Mouse (Mus musculus) embryonic facial prominence, embryonic 10.5 days (tissue): ENCODE measurements at regions not wholly inside any gene's neighbourhood (a gene's known extent, or its start where the extent isn't known, plus 50 kb on each side); places are given as distances from the start of the nearest gene placed in this dataset.
A peak's percentile ranks its signal among the peaks of the same experiment; 100 is the strongest.

Experiments used
- DNase-seq: peaks from one replicate; pipeline ENCODE4 v3.0.0-alpha.2; 2017; ENCODE audit warnings: low spot score
- H3K27ac ChIP-seq: fragments of 300-500 bp; sonication (generic); replicated peaks from 2 replicates; pipeline ENCODE4 v1.5.1; 2016; ENCODE audit warnings: mild to moderate bottlenecking
- H3K27me3 ChIP-seq: fragments of 300-500 bp; sonication (generic); replicated peaks from 2 replicates; pipeline ENCODE4 v1.6.1; 2016; ENCODE audit warnings: low read depth, mild to moderate bottlenecking; ENCODE audit not compliant: poor library complexity, severe bottlenecking
- H3K36me3 ChIP-seq: fragments of 300-500 bp; sonication (generic); replicated peaks from 2 replicates; pipeline ENCODE4 v1.6.1; 2016; ENCODE audit warnings: mild to moderate bottlenecking, moderate library complexity
- H3K4me1 ChIP-seq: fragments of 300-500 bp; sonication (generic); 2 replicates; pipeline ENCODE4 v1.6.1; 2016
- H3K4me3 ChIP-seq: fragments of 300-500 bp; sonication (generic); 2 replicates; pipeline ENCODE4 v1.5.1; 2016; ENCODE audit warnings: mild to moderate bottlenecking, moderate library complexity
- H3K9me3 ChIP-seq: fragments of 300-500 bp; sonication (generic); 2 replicates; pipeline ENCODE4 v1.6.1; 2016; ENCODE audit warnings: mild to moderate bottlenecking
- WGBS: fragments of 180-500 bp; shearing (Covaris S2); methylation state at CpG from one replicate; pipeline ENCODE4 v1.1.7; 2016; 5-methylcytosine and 5-hydroxymethylcytosine counted together

- peaks cover 26% of the 10 kb centered on the region for H3K4me1 ChIP-seq
- H3K27ac ChIP-seq, result peak overlapping the region; percentile 63
- H3K9me3 ChIP-seq, result no peaks in the 10 kb centered on the region
- no peak overlapping the region for H3K4me3 ChIP-seq
- 78% methylated on average over 13 of the region's 13 CpGs for WGBS
- no peaks in the 10 kb centered on the region for H3K36me3 ChIP-seq
- no peak for DNase-seq
- no peaks in the 10 kb centered on the region for H3K27me3 ChIP-seq
Observed at GRCm38 (mm10) chr5:148608857-148609505, 56.4 kb upstream of the Ubl3 start.

DNA sequence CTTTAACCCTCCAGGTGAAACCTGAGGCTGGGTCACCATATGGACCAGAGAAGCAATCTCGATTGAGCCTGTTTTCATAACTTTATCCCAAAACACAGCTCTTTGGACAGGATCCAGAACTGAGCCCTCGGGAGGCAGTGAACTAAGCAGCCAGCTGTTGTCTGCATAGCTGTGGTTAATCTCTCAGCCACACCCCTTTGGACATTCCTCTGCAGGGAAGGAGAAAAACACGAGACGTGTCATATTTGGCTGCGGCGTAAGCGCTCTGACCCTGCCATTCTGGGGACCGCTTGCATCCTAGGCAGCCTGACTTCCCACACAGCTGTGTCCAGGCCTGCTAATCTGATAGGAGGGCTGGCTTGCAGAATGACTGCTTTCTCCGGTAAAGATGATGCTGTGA is 55.6 kb upstream of the Ubl3 start:
- no peaks in the 10 kb centered on the region; the same call in 1 of the 2 replicates for H3K9me3 ChIP-seq
- peak; percentile 36 for DNase-seq
- H3K36me3 ChIP-seq, result no peaks in the 10 kb centered on the region
- no peak overlapping the region for H3K4me3 ChIP-seq
- no peaks in the 10 kb centered on the region for H3K27me3 ChIP-seq
- 44% methylated on average over 9 of the region's 9 CpGs for WGBS
- peak overlapping the region; percentile 57 for H3K27ac ChIP-seq
- H3K4me1 ChIP-seq, result peaks cover 26% of the 10 kb centered on the region

- no peak for DNase-seq
- H3K4me1 ChIP-seq, result peaks cover 29% of the 10 kb centered on the region
- H3K4me3 ChIP-seq, result no peak overlapping the region
- no peaks in the 10 kb centered on the region; the same call in 1 of the 2 replicates for H3K9me3 ChIP-seq
- WGBS, result 89% methylated on average over 8 of the region's 8 CpGs
- H3K36me3 ChIP-seq, result no peaks in the 10 kb centered on the region
- no peaks in the 10 kb centered on the region for H3K27me3 ChIP-seq
- H3K27ac ChIP-seq, result no peak overlapping the region
Observed at GRCm38 (mm10) chr5:148605730-148606129, 53.1 kb upstream of the Ubl3 start.
